Mouse (Mus musculus) stomach, postnatal 0 days (tissue): ENCODE results near the gene AU018091. TPM values are rescaled to one million over a fixed set of nuclear protein-coding genes. Genes with fewer than 3 reads are reported as not detected.
A peak's percentile ranks its signal among the peaks of the same experiment; 100 is the strongest.
"Not testable (repeated sequence)": the region's sequence is repeated elsewhere in the genome, so short reads cannot be mapped to it uniquely, and the experiment has no call there.

ENCODE experiments used
- ATAC-seq: fragments of 200-750 bp; cut with Nextera tagmentation; 2 replicates; pipeline ENCODE4 v1.8.0; 2017; ENCODE audit not compliant: low FRiP score, low TSS enrichment
- DNase-seq: peaks from one replicate; pipeline ENCODE4 v3.0.0-alpha.2; 2016; ENCODE audit warnings: low spot score
- H3K27ac ChIP-seq: fragments of 300-500 bp; sonication (generic); replicated peaks from 2 replicates; pipeline ENCODE4 v1.5.1; 2014; ENCODE audit warnings: mild to moderate bottlenecking, control low read depth
- H3K27me3 ChIP-seq: fragments of 300-500 bp; sonication (generic); 2 replicates; pipeline ENCODE4 v1.6.1; 2014; ENCODE audit warnings: low read length; ENCODE audit not compliant: control insufficient read depth, insufficient read depth
- H3K36me3 ChIP-seq: fragments of 300-500 bp; sonication (generic); 2 replicates; pipeline ENCODE4 v1.6.1; 2014; ENCODE audit warnings: low read length, mixed read lengths; ENCODE audit not compliant: control insufficient read depth, insufficient read depth
- H3K4me1 ChIP-seq: fragments of 300-500 bp; sonication (generic); replicated peaks from 2 replicates; pipeline ENCODE4 v1.6.1; 2014; ENCODE audit warnings: antibody characterized with exemption; ENCODE audit not compliant: control insufficient read depth, insufficient read depth
- H3K4me2 ChIP-seq: fragments of 300-500 bp; sonication (generic); replicated peaks from 2 replicates; pipeline ENCODE4 v1.6.1; 2014; ENCODE audit warnings: low read depth, mild to moderate bottlenecking, control low read depth, moderate library complexity
- H3K4me3 ChIP-seq: fragments of 300-500 bp; sonication (generic); 2 replicates; pipeline ENCODE4 v1.5.1; 2014; ENCODE audit warnings: low read depth, low read length, control low read depth
- H3K9ac ChIP-seq: fragments of 300-500 bp; sonication (generic); 2 replicates; pipeline ENCODE4 v1.6.1; 2014; ENCODE audit warnings: mild to moderate bottlenecking, low read length, control low read depth, mixed read lengths
- H3K9me3 ChIP-seq: fragments of 300-500 bp; sonication (generic); 2 replicates; pipeline ENCODE4 v1.6.1; 2016; ENCODE audit warnings: low read length; ENCODE audit not compliant: control insufficient read depth
- CTCF ChIP-seq: IDR thresholded peaks from 2 replicates; pipeline ENCODE4 v1.5.1; 2016; ENCODE audit warnings: antibody characterized with exemption, low read depth, mild to moderate bottlenecking, moderate library complexity
- EP300 ChIP-seq: optimal IDR thresholded peaks from 2 replicates; pipeline ENCODE3; 2016; ENCODE audit warnings: antibody characterized with exemption
- WGBS: fragments of 180-500 bp; shearing (Covaris S2); extraction: QIAGEN DNeasy Blood & Tissue Kit; methylation state at CpG from one replicate; pipeline ENCODE4 v1.1.7; 2014; 5-methylcytosine and 5-hydroxymethylcytosine counted together
- polyA plus RNA-seq: library from polyadenylated mRNA; unstranded; fragments of >200 nt; fragmentation: Nextera tagmentation; extraction: Ambion mirVana; gene quantifications from 2 replicates; pipeline ENCODE4 v1.2.1, GENCODE M21; 2015

AU018091 gene
- polyA plus RNA-seq, 1 experiment from 2014 or later, result 0.18 TPM

DNA sequence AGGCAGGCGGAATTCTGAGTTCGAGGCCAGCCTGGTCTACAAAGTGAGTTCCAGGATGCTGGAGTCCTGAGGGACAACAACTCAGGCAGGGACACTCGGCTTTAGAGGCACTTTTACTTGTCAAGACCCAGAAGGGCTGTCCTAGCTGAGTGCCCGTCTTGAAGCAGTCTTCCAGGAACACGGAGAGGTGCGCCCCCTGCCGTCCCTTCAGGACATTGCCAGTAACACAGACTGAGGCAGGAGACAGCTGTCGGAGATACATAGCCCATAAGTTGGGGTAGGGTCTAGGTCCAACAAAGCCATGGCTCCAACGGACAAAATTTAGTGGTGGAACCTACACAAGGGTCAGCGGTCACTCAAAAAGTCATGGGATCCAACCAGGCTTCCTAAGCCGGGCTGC lies 29.9 kb upstream of the AU018091 start:
- Histone ChIP-seq H3K27ac (no peak overlapping the region), H3K4me3 (no peak overlapping the region), H3K27me3 (no peaks in the 10 kb centered on the region), H3K36me3 (no peaks in the 10 kb centered on the region), H3K9me3 (no peaks in the 10 kb centered on the region), H3K4me1 (no peaks in the 10 kb centered on the region), H3K4me2 (no peak overlapping the region), H3K9ac (no peak overlapping the region)
- DNase-seq (no peak), ATAC-seq (no peak)
- WGBS, result 45% methylated on average over 11 of the region's 11 CpGs
- TF ChIP-seq EP300 (no peak), CTCF (peak; percentile 51)

DNA sequence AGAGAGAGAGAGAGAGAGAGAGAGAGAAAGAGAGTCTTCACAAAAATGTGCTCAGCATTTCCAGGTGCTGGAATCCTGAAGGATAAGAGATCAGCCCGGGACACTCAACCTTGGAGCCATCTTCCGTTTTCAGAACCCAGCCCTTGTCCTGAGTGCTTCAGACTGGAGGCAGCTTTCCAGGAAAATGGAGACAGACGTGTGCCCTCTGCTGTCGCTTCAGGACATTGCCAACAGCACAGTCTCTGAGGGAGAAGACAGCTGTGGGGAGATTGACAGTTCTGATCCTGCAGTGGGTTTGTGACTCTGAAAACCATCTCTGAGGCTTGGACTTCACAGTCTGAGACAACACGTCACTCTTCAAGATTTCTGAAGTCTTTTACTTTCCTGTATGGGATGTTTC lies 26.8 kb upstream of the AU018091 start:
- WGBS, result 65% methylated on average over 5 of the region's 5 CpGs
- Histone ChIP-seq H3K9me3 (no peaks in the 10 kb centered on the region), H3K4me3 (no peak overlapping the region), H3K27me3 (no peaks in the 10 kb centered on the region), H3K4me1 (no peaks in the 10 kb centered on the region), H3K27ac (no peak overlapping the region), H3K4me2 (no peak overlapping the region), H3K9ac (no peak overlapping the region), H3K36me3 (no peaks in the 10 kb centered on the region)
- TF ChIP-seq CTCF (no peak), EP300 (no peak)
- no peak for DNase-seq
- no peak for ATAC-seq

DNA sequence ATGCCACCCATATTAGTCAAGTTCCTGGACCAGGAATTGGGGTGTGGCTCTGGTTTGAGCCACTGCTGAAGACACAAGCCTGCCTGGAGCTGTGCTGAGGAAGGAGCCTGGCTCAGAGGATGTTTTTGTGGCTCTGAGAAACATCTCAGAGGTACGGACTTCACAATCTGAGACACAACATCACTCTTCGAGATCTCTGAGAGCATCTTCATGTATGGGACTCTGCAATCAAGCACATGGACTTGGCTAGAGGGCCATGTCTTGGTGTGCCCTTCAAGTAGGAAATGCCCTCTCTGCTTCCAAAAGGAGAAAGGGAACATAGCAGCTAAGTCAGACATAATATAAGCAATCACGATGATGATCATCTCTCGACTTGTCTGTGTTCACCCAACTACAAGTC lies 25.5 kb upstream of the AU018091 start:
- Histone ChIP-seq H3K4me2 (no peak overlapping the region), H3K9me3 (no peaks in the 10 kb centered on the region), H3K9ac (no peak overlapping the region), H3K4me3 (no peak overlapping the region), H3K36me3 (no peaks in the 10 kb centered on the region), H3K4me1 (no peaks in the 10 kb centered on the region), H3K27ac (no peak overlapping the region), H3K27me3 (no peaks in the 10 kb centered on the region)
- 91% methylated on average over 4 of the region's 4 CpGs for WGBS
- no peak for TF ChIP-seq EP300
- TF ChIP-seq CTCF, result no peak
- DNase-seq (no peak), ATAC-seq (no peak)

DNA sequence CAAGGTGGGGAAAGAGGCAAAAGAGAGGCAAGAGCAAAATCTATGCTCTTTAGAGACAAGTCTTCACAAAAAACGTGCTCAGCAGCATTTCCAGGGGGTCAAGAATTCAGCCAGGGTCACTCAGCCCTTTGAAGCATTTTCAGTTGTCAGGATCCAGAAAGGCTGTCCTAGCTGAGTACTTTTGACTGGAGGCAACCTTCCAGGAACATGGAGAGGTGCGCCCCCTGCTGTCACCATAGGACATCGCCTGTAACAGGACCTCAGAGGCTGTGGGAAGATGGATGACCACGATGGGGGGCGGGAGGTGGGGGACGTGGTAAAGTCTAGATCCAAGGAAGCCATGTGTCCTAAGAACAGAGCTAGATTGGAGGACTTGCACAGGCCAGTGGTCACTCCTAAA lies 24.9 kb upstream of the AU018091 start:
- no peaks in the 10 kb centered on the region for H3K4me1 ChIP-seq
- no peaks in the 10 kb centered on the region for H3K9me3 ChIP-seq
- no peak overlapping the region for H3K4me2 ChIP-seq
- no peak overlapping the region for H3K27ac ChIP-seq
- H3K36me3 ChIP-seq, result no peaks in the 10 kb centered on the region
- no peaks in the 10 kb centered on the region for H3K27me3 ChIP-seq
- no peak overlapping the region for H3K9ac ChIP-seq
- no peak for ATAC-seq
- peak; percentile 42 for DNase-seq
- no peak overlapping the region for H3K4me3 ChIP-seq
- WGBS, result 13% methylated on average over 5 of the region's 6 CpGs
- TF ChIP-seq CTCF (peak; percentile 66), EP300 (no peak)

DNA sequence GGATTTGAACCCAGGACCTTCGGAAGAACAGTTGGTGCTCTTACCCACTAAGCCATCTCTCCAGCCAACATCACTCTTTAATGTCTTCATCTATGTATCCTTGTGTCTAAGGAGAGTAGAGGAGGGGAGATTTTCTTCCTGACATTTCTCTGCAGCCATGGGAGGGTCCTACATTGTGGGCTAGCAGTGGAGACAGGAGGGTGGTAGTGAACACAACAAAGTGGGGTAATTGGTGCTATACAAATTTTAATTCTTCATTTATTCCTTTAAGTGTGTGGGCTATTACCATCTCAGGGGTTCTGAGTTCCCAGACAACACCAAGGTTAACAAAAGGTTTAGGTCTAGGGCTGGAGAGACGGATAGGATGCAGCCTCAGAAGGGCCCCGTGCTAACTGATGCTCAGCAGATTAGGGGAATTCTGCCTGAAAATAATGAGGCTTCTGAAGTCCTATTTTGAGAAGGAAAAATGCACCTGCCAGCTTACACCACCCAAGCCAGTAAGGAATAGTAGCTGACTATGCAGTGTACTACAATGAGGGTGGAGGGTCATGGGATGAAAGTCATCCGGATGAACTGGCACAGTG lies 24.1 kb upstream of the AU018091 start:
- Histone ChIP-seq H3K4me2 (no peak overlapping the region), H3K27me3 (no peaks in the 10 kb centered on the region), H3K27ac (no peak overlapping the region), H3K9ac (no peak overlapping the region), H3K9me3 (no peaks in the 10 kb centered on the region), H3K36me3 (no peaks in the 10 kb centered on the region), H3K4me1 (no peaks in the 10 kb centered on the region), H3K4me3 (no peak overlapping the region)
- DNase-seq, result no peak
- TF ChIP-seq CTCF, result no peak
- TF ChIP-seq EP300, result no peak
- WGBS, result 70% methylated on average over 4 of the region's 4 CpGs
- ATAC-seq, result no peak

DNA sequence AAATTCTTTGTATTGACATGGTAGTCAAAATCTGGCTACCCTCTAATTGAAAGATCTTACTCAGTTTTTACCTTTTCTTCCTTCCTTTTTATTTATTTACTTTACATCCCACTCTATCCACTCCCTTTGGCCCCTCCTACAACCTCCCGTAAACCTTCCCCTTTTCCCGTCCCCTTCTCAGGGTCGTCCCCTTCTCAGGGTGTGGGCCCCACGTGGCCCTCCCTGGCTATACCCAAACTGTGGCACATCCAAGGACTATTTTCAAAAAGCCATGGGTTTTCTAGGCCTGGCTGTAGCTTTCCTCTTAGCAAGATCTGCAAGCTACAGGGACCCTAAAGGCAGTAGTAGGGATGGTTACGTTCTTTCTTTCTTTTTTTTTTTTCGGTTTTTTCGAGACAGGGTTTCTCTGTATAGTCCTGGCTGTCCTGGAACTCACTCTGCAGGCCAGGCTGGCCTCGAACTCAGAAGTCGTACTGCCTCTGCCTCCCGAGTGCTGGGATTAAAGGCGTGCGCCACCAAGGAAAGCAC lies 23.0 kb upstream of the AU018091 start:
- TF ChIP-seq EP300 (no peak), CTCF (no peak)
- H3K36me3 ChIP-seq, result no peaks in the 10 kb centered on the region
- H3K9me3 ChIP-seq, result no peaks in the 10 kb centered on the region
- no peaks in the 10 kb centered on the region for H3K4me1 ChIP-seq
- H3K9ac ChIP-seq, result no peak overlapping the region
- H3K27me3 ChIP-seq, result no peaks in the 10 kb centered on the region
- no peak overlapping the region for H3K27ac ChIP-seq
- H3K4me3 ChIP-seq, result no peak overlapping the region
- 83% methylated on average over 12 of the region's 12 CpGs for WGBS
- ATAC-seq (no peak), DNase-seq (no peak)
- H3K4me2 ChIP-seq, result no peak overlapping the region

DNA sequence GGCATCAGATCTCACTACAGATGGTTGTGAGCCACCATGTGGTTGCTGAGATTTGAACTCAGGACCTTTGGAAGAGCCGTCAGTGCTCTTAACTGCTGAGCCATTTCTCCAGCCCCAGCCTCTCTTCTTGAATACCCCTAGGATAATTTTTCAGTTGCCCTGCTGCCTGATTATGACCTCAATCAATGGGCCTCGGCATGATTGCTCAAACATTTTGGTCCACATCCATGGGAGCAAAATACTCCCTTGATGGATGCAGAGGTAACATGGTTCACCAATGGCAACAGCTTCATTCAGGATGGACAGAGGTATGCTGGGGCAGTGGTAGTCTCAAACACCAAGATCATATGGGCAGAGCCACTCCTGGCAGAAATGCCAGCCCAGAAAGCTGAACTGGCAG lies 17.7 kb upstream of the AU018091 start:
- not testable (repeated sequence) for H3K27ac ChIP-seq, H3K36me3 ChIP-seq, H3K4me3 ChIP-seq, DNase-seq, H3K4me1 ChIP-seq, H3K27me3 ChIP-seq, H3K4me2 ChIP-seq, H3K9me3 ChIP-seq, ATAC-seq, H3K9ac ChIP-seq
- 84% methylated on average over 2 of the region's 2 CpGs for WGBS
